Mouse (Mus musculus) erythroblast, embryonic 14.5 days (primary cell): Measurements from ENCODE around the gene Stard10.

Experiments used
- GATA1 ChIP-seq: IDR thresholded peaks from 2 replicates; pipeline ENCODE4 v1.6.1; 2012; ENCODE audit warnings: low read length, inconsistent platforms, mixed read lengths
- TAL1 ChIP-seq: IDR thresholded peaks from 3 replicates; pipeline ENCODE4 v1.6.1; 2012; ENCODE audit warnings: low read length, inconsistent platforms, mixed read lengths

DNA sequence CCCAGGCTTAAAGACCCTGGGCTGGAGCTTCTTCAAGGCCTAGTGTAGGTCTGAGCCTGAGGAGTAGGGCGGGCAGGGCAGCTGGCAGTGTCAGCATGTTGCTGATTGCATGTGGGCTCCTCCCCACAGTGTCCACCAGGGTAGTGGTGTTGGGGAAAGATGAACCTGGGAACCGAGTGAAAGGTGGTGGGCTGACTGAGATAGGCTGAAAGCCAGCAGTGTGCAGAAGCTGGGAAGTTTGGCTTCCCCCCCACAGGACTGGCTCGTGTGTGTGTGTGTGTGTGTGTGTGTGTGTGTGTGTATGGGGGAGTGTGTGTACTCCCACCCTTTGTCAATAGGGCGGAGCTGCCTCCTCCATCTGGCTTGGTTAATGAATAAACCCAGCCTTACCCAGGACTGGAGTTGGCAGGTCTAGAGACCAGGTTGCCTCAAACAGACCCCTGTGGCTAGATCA lies 6.3 kb downstream of the Stard10 start:
- TF ChIP-seq TAL1 (no peak), GATA1 (no peak)
